Mouse (Mus musculus) retina, embryonic 14.5 days (tissue): ENCODE results near the gene Dbndd2.

ENCODE experiments used
- DNase-seq: peaks from one replicate; pipeline ENCODE4 v3.0.0-alpha.2; 2015; ENCODE audit warnings: low spot score

Gene Dbndd2

DNA sequence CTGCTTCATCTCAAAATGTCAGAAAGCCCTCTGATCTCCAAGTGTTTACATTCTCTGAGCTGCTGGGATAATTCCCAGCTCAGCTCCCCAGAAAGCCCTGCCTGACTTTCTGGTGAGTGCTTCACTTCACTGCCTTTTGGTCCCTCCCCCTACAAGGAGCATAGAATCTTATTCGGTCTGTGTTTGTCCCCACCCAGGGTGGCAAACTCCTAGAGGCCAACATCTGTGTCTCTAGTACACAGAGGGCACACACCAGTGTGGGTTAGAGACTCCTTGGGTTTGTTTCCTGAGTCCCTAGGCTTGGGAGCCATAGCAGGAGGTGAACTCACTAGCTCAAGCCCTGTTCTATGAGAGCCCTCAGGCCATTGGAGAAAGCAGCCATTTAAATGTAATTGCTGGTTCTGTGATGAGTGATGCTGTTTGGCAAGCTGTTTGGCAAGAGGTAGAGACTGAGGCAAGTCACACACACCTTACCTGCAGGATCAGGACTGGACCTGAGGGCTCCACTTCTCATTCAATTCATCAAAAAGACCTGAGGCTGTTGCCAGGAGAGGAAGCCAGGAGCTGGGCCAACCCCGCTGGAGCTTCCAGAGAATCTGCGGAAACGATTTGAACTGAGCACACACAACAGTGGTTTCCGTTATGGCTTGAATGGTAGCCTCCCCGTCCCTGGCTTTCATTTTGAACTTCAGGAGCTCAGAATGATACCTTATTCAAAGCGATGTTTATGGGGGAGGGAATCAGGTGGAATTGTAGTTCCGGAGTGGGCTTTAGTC, 54.9 kb downstream of the Dbndd2 start:
- no peak for DNase-seq

DNA sequence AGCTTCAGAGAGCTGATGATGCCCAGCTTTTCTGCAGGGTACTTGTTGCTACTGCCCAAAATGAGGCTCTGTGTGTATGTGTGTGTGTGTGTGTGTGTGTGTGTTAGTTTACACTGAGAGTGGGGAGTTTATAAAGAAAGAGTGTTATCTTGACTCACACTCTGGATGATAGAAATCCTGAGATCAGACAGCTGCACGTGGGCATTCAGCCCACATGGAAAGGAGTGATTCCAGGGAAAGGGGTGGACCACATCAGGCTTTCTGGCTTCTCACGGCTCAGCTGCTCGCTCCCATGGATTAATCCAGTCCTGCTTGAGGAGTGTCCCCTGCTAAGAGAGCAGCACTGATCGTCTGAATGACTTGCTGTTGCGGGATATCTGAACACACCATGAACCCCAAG, 56.2 kb downstream of the Dbndd2 start:
- no peak for DNase-seq

DNA sequence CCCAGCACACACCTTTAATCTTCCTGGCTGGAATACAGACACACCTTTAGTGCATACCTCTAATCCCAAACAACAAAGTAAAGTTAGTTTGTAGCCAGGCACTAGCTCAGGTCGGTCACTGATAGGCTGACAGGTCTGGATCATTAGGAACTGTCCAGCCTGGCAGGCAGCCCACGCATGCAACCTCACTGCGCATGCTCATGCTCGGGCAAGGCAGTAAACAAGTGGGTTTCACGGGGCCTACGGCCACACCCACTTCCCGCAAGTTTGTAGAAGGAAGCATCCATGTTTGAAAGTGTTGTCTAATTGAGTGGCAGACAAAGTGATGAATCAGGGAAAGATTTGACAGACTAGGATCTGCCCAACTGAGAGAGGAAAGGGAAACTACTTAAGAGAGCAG, 56.7 kb downstream of the Dbndd2 start:
- DNase-seq: no peak
